Mouse (Mus musculus) liver, embryonic 12.5 days (tissue): ENCODE measurements around the gene Ctdsp2. TPM values are rescaled to one million over a fixed set of nuclear protein-coding genes. Genes with fewer than 3 reads are reported as not detected.

ENCODE experiments used
- ATAC-seq: fragments of 200-750 bp; cut with Nextera tagmentation; 2 replicates; pipeline ENCODE4 v1.8.0; 2017; ENCODE audit warnings: moderate number of reproducible peaks, mild to moderate bottlenecking, moderate library complexity
- H3K27ac ChIP-seq: fragments of 300-500 bp; sonication (generic); 2 replicates; pipeline ENCODE4 v1.5.1; 2016; ENCODE audit warnings: mild to moderate bottlenecking
- H3K27me3 ChIP-seq: fragments of 300-500 bp; sonication (generic); replicated peaks from 2 replicates; pipeline ENCODE4 v1.6.1; 2016; ENCODE audit warnings: mild to moderate bottlenecking, moderate library complexity
- H3K36me3 ChIP-seq: fragments of 300-500 bp; sonication (generic); 2 replicates; pipeline ENCODE4 v1.6.1; 2016; ENCODE audit warnings: mild to moderate bottlenecking, moderate library complexity
- H3K4me1 ChIP-seq: fragments of 300-500 bp; sonication (generic); 2 replicates; pipeline ENCODE4 v1.6.1; 2016
- H3K4me2 ChIP-seq: fragments of 300-500 bp; sonication (generic); 2 replicates; pipeline ENCODE4 v1.6.1; 2016; ENCODE audit warnings: mild to moderate bottlenecking, moderate library complexity
- H3K4me3 ChIP-seq: fragments of 300-500 bp; sonication (generic); 2 replicates; pipeline ENCODE4 v1.5.1; 2016; ENCODE audit warnings: mild to moderate bottlenecking, moderate library complexity
- H3K9ac ChIP-seq: fragments of 300-500 bp; sonication (generic); 2 replicates; pipeline ENCODE4 v1.6.1; 2016; ENCODE audit warnings: mild to moderate bottlenecking, moderate library complexity
- H3K9me3 ChIP-seq: fragments of 300-500 bp; sonication (generic); replicated peaks from 2 replicates; pipeline ENCODE4 v1.6.1; 2016; ENCODE audit warnings: mild to moderate bottlenecking, moderate library complexity
- WGBS: fragments of 180-500 bp; shearing (Covaris S2); methylation state at CpG from one replicate; pipeline ENCODE4 v1.1.7; 2016; ENCODE audit not compliant: insufficient replicate concordance; 5-methylcytosine and 5-hydroxymethylcytosine counted together
- polyA plus RNA-seq: library from polyadenylated mRNA; unstranded; fragments of >200 nt; fragmentation: Nextera tagmentation; extraction: Ambion mirVana; gene quantifications from 2 replicates; pipeline ENCODE4 v1.2.1, GENCODE M21; 2016

Gene Ctdsp2
- polyA plus RNA-seq, 1 experiment from 2014 or later, result 22.2 TPM

GRCm38 (mm10) chr10:126949824-126950223 is 28.7 kb upstream of the Ctdsp2 start:
- WGBS, result 63% methylated on average over 5 of the region's 5 CpGs
- H3K4me2 ChIP-seq, result no peak overlapping the region
- H3K4me3 ChIP-seq, result no peak overlapping the region
- no peak for ATAC-seq
- H3K36me3 ChIP-seq, result no peaks in the 10 kb centered on the region
- H3K27ac ChIP-seq, result no peak overlapping the region
- no peak overlapping the region for H3K9ac ChIP-seq
- H3K9me3 ChIP-seq, result peaks cover 3% of the 10 kb centered on the region; the same call in 1 of the 2 replicates
- no peaks in the 10 kb centered on the region; the same call in 1 of the 2 replicates for H3K27me3 ChIP-seq
- peaks cover 23% of the 10 kb centered on the region for H3K4me1 ChIP-seq

- peaks cover 23% of the 10 kb centered on the region for H3K4me1 ChIP-seq
- no peaks in the 10 kb centered on the region for H3K36me3 ChIP-seq
- H3K9me3 ChIP-seq, result peaks cover 3% of the 10 kb centered on the region; the same call in 1 of the 2 replicates
- 19% methylated on average over 4 of the region's 4 CpGs for WGBS
- H3K4me3 ChIP-seq, result no peak overlapping the region
- H3K27ac ChIP-seq, result peak overlapping the region; percentile 64
- ATAC-seq, result peak; percentile 91
- peaks cover under 1% of the 10 kb centered on the region; the same call in 1 of the 2 replicates for H3K27me3 ChIP-seq
- H3K9ac ChIP-seq, result no peak overlapping the region
- H3K4me2 ChIP-seq, result 0 out of 2 replicates have a peak overlapping the region, but pooled peaks have one; percentile 14
Observed at GRCm38 (mm10) chr10:126950572-126950971, 27.9 kb upstream of the Ctdsp2 start.

GRCm38 (mm10) chr10:126952375-126952774 is 26.1 kb upstream of the Ctdsp2 start:
- Histone ChIP-seq H3K4me2 (no peak overlapping the region), H3K27ac (no peak overlapping the region), H3K4me1 (peaks cover 26% of the 10 kb centered on the region), H3K36me3 (no peaks in the 10 kb centered on the region), H3K9ac (no peak overlapping the region), H3K27me3 (peaks cover 18% of the 10 kb centered on the region), H3K9me3 (peaks cover 3% of the 10 kb centered on the region; the same call in 1 of the 2 replicates), H3K4me3 (no peak overlapping the region)
- 69% methylated on average over 1 of the region's 1 CpGs for WGBS
- ATAC-seq, result no peak

- WGBS, result 65% methylated on average over 3 of the region's 3 CpGs
- no peaks in the 10 kb centered on the region for H3K36me3 ChIP-seq
- H3K9ac ChIP-seq, result no peak overlapping the region
- no peak for ATAC-seq
- peaks cover 24% of the 10 kb centered on the region for H3K27me3 ChIP-seq
- H3K9me3 ChIP-seq, result peaks cover 3% of the 10 kb centered on the region; the same call in 1 of the 2 replicates
- H3K4me1 ChIP-seq, result peaks cover 33% of the 10 kb centered on the region
- no peak overlapping the region for H3K27ac ChIP-seq
- no peak overlapping the region for H3K4me3 ChIP-seq
- H3K4me2 ChIP-seq, result no peak overlapping the region
Observed at GRCm38 (mm10) chr10:126953029-126953471, 25.5 kb upstream of the Ctdsp2 start.

- ATAC-seq, result no peak
- no peak overlapping the region for H3K4me3 ChIP-seq
- no peak overlapping the region for H3K27ac ChIP-seq
- no peaks in the 10 kb centered on the region for H3K36me3 ChIP-seq
- H3K4me1 ChIP-seq, result peaks cover 10% of the 10 kb centered on the region
- peaks cover 3% of the 10 kb centered on the region; the same call in 1 of the 2 replicates for H3K9me3 ChIP-seq
- H3K9ac ChIP-seq, result no peak overlapping the region
- peaks cover 39% of the 10 kb centered on the region for H3K27me3 ChIP-seq
- WGBS, result 44% methylated on average over 15 of the region's 15 CpGs
- no peak overlapping the region for H3K4me2 ChIP-seq
Observed at GRCm38 (mm10) chr10:126956692-126957358, 21.7 kb upstream of the Ctdsp2 start.

GRCm38 (mm10) chr10:126957359-126958107 is 21.0 kb upstream of the Ctdsp2 start:
- peaks cover 13% of the 10 kb centered on the region for H3K4me1 ChIP-seq
- H3K27ac ChIP-seq, result no peak overlapping the region
- H3K36me3 ChIP-seq, result no peaks in the 10 kb centered on the region
- peak overlapping the region; percentile 49 for H3K4me2 ChIP-seq
- peaks cover 42% of the 10 kb centered on the region for H3K27me3 ChIP-seq
- no peak overlapping the region for H3K9ac ChIP-seq
- peak; percentile 77 for ATAC-seq
- WGBS, result 12% methylated on average over 25 of the region's 25 CpGs
- no peaks in the 10 kb centered on the region for H3K9me3 ChIP-seq
- H3K4me3 ChIP-seq, result no peak overlapping the region

- Histone ChIP-seq H3K27me3 (peaks cover 42% of the 10 kb centered on the region), H3K4me2 (no peak overlapping the region), H3K4me3 (no peak overlapping the region), H3K27ac (no peak overlapping the region), H3K4me1 (peaks cover 13% of the 10 kb centered on the region), H3K9me3 (no peaks in the 10 kb centered on the region), H3K9ac (no peak overlapping the region), H3K36me3 (no peaks in the 10 kb centered on the region)
- WGBS, result 59% methylated on average over 8 of the region's 8 CpGs
- no peak for ATAC-seq
Observed at GRCm38 (mm10) chr10:126960496-126960895, 18.0 kb upstream of the Ctdsp2 start.

GRCm38 (mm10) chr10:126961757-126962156 is 16.8 kb upstream of the Ctdsp2 start:
- H3K4me3 ChIP-seq, result no peak overlapping the region
- 56% methylated on average over 10 of the region's 10 CpGs for WGBS
- no peak overlapping the region for H3K27ac ChIP-seq
- H3K4me2 ChIP-seq, result no peak overlapping the region
- peaks cover 13% of the 10 kb centered on the region for H3K4me1 ChIP-seq
- H3K27me3 ChIP-seq, result peaks cover 30% of the 10 kb centered on the region
- H3K9ac ChIP-seq, result no peak overlapping the region
- ATAC-seq, result no peak
- no peaks in the 10 kb centered on the region for H3K9me3 ChIP-seq
- H3K36me3 ChIP-seq, result no peaks in the 10 kb centered on the region

GRCm38 (mm10) chr10:126962271-126962965 is 16.1 kb upstream of the Ctdsp2 start:
- Histone ChIP-seq H3K4me3 (no peak overlapping the region), H3K27ac (no peak overlapping the region; the same call in 1 of the 2 replicates), H3K36me3 (no peaks in the 10 kb centered on the region), H3K9ac (no peak overlapping the region), H3K4me2 (no peak overlapping the region), H3K9me3 (no peaks in the 10 kb centered on the region), H3K27me3 (peaks cover 24% of the 10 kb centered on the region), H3K4me1 (peaks cover 10% of the 10 kb centered on the region)
- ATAC-seq, result peak; percentile 24; the same call in 1 of the 2 replicates
- WGBS, result 29% methylated on average over 15 of the region's 15 CpGs

GRCm38 (mm10) chr10:126962966-126963330 is 15.6 kb upstream of the Ctdsp2 start:
- Histone ChIP-seq H3K4me1 (peaks cover 5% of the 10 kb centered on the region), H3K27me3 (peaks cover 18% of the 10 kb centered on the region; the same call in 1 of the 2 replicates), H3K9ac (no peak overlapping the region), H3K4me2 (no peak overlapping the region), H3K4me3 (no peak overlapping the region), H3K27ac (no peak overlapping the region), H3K36me3 (no peaks in the 10 kb centered on the region), H3K9me3 (no peaks in the 10 kb centered on the region)
- ATAC-seq, result no peak
- 55% methylated on average over 6 of the region's 6 CpGs for WGBS

GRCm38 (mm10) chr10:126963821-126964220 is 14.7 kb upstream of the Ctdsp2 start:
- ATAC-seq, result no peak
- H3K27me3 ChIP-seq, result peaks cover 18% of the 10 kb centered on the region; the same call in 1 of the 2 replicates
- H3K27ac ChIP-seq, result no peak overlapping the region
- H3K4me3 ChIP-seq, result no peak overlapping the region
- H3K9ac ChIP-seq, result no peak overlapping the region
- no peaks in the 10 kb centered on the region for H3K36me3 ChIP-seq
- no peak overlapping the region for H3K4me2 ChIP-seq
- H3K9me3 ChIP-seq, result no peaks in the 10 kb centered on the region
- 72% methylated on average over 8 of the region's 8 CpGs for WGBS
- H3K4me1 ChIP-seq, result peaks cover 3% of the 10 kb centered on the region; the same call in 1 of the 2 replicates
